Mouse (Mus musculus) limb, embryonic 14.5 days (tissue): ENCODE data around the gene Neurod1. TPM values are rescaled to one million over a fixed set of nuclear protein-coding genes. Genes with fewer than 3 reads are reported as not detected.

ENCODE experiments used
- ATAC-seq: fragments of 200-750 bp; cut with Nextera tagmentation; 2 replicates; pipeline ENCODE4 v1.8.0; 2017; ENCODE audit warnings: low read depth, moderate number of reproducible peaks, moderate TSS enrichment; ENCODE audit not compliant: low FRiP score
- DNase-seq: peaks from one replicate; pipeline ENCODE4 v3.0.0-alpha.2; 2015; ENCODE audit warnings: low spot score
- H3K27ac ChIP-seq: fragments of 300-500 bp; sonication (generic); replicated peaks from 2 replicates; pipeline ENCODE4 v1.5.1; 2014; ENCODE audit warnings: low read depth, mild to moderate bottlenecking, low read length, moderate library complexity, mixed read lengths
- H3K27me3 ChIP-seq: fragments of 300-500 bp; sonication (generic); 2 replicates; pipeline ENCODE4 v1.6.1; 2014; ENCODE audit warnings: low read length, mixed read lengths; ENCODE audit not compliant: control insufficient read depth, insufficient read depth
- H3K36me3 ChIP-seq: fragments of 300-500 bp; sonication (generic); 2 replicates; pipeline ENCODE4 v1.6.1; 2014; ENCODE audit warnings: mild to moderate bottlenecking, low read length, moderate library complexity, mixed read lengths; ENCODE audit not compliant: control insufficient read depth, insufficient read depth
- H3K4me1 ChIP-seq: fragments of 300-500 bp; sonication (generic); 2 replicates; pipeline ENCODE4 v1.6.1; 2014; ENCODE audit warnings: antibody characterized with exemption, low read length, mixed read lengths; ENCODE audit not compliant: control insufficient read depth, insufficient read depth
- H3K4me2 ChIP-seq: fragments of 300-500 bp; sonication (generic); replicated peaks from 2 replicates; pipeline ENCODE4 v1.6.1; 2014; ENCODE audit warnings: low read depth, mild to moderate bottlenecking, low read length, moderate library complexity; ENCODE audit not compliant: severe bottlenecking
- H3K4me3 ChIP-seq: fragments of 300-500 bp; sonication (generic); replicated peaks from 2 replicates; pipeline ENCODE4 v1.5.1; 2014; ENCODE audit warnings: low read length
- H3K9ac ChIP-seq: fragments of 300-500 bp; sonication (generic); 2 replicates; pipeline ENCODE4 v1.6.1; 2014; ENCODE audit warnings: mild to moderate bottlenecking, low read depth, low read length, moderate library complexity; ENCODE audit not compliant: severe bottlenecking
- H3K9me3 ChIP-seq: fragments of 300-500 bp; sonication (generic); 2 replicates; pipeline ENCODE4 v1.6.1; 2016; ENCODE audit warnings: low read length; ENCODE audit not compliant: control insufficient read depth
- POLR2A ChIP-seq: fragments of 200-500 bp; IDR thresholded peaks from 2 replicates; pipeline ENCODE4 v1.8.0; 2012; ENCODE audit warnings: inconsistent platforms, mild to moderate bottlenecking, moderate library complexity, borderline replicate concordance; ENCODE audit not compliant: insufficient read depth, insufficient read length; ENCODE audit errors: extremely low read depth
- WGBS: fragments of 180-500 bp; shearing (Covaris S2); extraction: QIAGEN DNeasy Blood & Tissue Kit; methylation state at CpG from one replicate; pipeline ENCODE4 v1.1.7; 2014; 5-methylcytosine and 5-hydroxymethylcytosine counted together
- polyA plus RNA-seq, 2 experiments: library from polyadenylated mRNA; depleted of rRNA in 1 of 2; stranded (reverse) in 1 of 2; unstranded in 1 of 2; fragments of >200 nt; fragmentation: Nextera tagmentation in 1 of 2; extraction: Ambion mirVana in 1 of 2; gene quantifications; 2 replicates each; pipeline versions ENCODE4 v1.2.1 to v1.2.3; 2012 to 2014

Gene Neurod1
- polyA plus RNA-seq, 2 experiments, result 0.24 TPM; not detected in 1

DNA sequence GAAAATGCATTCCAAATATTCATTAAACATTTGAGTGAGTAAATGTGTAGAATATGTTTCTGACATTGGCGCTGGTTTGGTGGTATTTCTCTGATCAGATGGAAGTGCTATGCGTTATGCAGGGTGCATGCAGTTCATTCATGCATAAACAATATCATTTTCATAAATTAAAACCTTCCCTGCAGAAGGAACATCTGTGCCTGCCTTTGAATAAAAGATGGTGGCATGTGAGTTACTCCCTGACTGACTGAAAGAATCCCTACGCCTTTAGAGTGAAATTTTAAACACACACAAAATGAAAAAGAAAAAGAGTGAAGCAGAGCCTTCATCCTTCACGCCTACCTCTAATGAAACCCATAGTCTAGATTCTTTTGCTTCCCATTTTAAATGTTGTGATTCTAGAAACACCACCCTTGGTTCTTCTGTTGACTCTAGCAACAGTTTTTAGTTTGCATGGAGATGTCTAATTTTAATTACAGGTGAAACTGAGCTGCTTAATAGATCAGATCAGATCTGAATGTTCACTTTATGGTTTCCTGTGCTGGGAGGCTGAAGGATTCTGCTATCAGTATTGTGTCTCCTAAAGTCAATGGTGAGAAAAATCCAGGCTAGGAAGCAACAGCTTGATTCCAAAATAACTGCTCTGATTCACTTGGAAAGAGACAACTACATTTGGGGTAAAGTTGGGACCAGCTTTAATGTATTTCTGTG is 5.7 kb downstream of the Neurod1 start:
- no peak for TF ChIP-seq POLR2A
- Histone ChIP-seq H3K36me3 (no peaks in the 10 kb centered on the region), H3K9ac (no peak overlapping the region), H3K9me3 (no peaks in the 10 kb centered on the region), H3K27ac (no peak overlapping the region), H3K4me3 (no peak overlapping the region), H3K4me1 (peaks cover 2% of the 10 kb centered on the region; the same call in 1 of the 2 replicates), H3K4me2 (no peak overlapping the region), H3K27me3 (peaks cover 28% of the 10 kb centered on the region)
- no peak for ATAC-seq
- 66% methylated on average over 4 of the region's 4 CpGs for WGBS
- DNase-seq, result no peak

DNA sequence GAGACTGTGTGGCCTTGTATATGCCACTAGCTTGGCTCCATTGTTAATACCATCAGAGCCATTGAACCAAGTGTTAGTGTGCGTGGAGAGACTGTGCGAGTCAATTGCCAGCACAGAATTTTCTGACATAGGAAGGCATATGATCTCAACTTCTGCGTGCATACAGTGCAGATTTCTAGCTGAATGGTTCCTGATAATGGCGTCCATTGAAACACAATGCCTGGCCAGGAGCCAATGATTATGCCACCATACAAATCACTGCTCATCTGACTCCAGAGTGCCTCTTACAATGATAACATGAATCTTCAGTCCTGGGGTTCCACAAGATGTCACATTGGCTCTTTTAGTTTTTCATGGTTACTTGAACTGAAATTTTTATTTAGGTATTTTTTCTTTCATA is 7.2 kb downstream of the Neurod1 start:
- peaks cover 14% of the 10 kb centered on the region for H3K27me3 ChIP-seq
- no peak for ATAC-seq
- no peaks in the 10 kb centered on the region for H3K9me3 ChIP-seq
- TF ChIP-seq POLR2A, result no peak
- H3K4me2 ChIP-seq, result no peak overlapping the region
- no peak for DNase-seq
- H3K4me3 ChIP-seq, result no peak overlapping the region
- no peak overlapping the region for H3K27ac ChIP-seq
- 72% methylated on average over 4 of the region's 4 CpGs for WGBS
- no peaks in the 10 kb centered on the region for H3K36me3 ChIP-seq
- H3K9ac ChIP-seq, result no peak overlapping the region
- peaks cover 2% of the 10 kb centered on the region; the same call in 1 of the 2 replicates for H3K4me1 ChIP-seq

DNA sequence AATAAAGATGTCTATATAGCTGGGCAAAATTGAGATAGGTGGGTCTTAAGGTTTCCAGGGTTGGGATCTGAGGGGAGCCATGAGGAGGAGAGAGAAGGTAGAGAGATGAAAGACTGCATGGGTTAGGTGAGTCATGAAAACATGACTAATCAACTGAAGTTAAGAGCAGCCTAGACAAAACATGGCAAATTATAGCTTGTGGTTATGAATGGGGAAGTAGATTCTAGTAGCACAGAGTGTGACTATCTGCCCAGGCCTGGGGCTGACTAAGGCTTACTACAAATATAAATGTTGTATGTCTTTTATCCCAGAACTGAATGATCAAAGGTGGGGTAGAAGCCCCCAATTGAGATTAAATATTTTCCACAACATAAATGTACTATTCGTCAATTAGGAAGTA is 9.4 kb downstream of the Neurod1 start:
- Histone ChIP-seq H3K4me1 (no peaks in the 10 kb centered on the region), H3K9ac (no peak overlapping the region), H3K9me3 (no peaks in the 10 kb centered on the region), H3K4me3 (no peak overlapping the region), H3K27me3 (peaks cover under 1% of the 10 kb centered on the region; the same call in 1 of the 2 replicates), H3K4me2 (no peak overlapping the region), H3K36me3 (no peaks in the 10 kb centered on the region), H3K27ac (no peak overlapping the region)
- no peak for ATAC-seq
- DNase-seq, result no peak
- 63% methylated on average over 1 of the region's 1 CpGs for WGBS
- TF ChIP-seq POLR2A, result no peak

DNA sequence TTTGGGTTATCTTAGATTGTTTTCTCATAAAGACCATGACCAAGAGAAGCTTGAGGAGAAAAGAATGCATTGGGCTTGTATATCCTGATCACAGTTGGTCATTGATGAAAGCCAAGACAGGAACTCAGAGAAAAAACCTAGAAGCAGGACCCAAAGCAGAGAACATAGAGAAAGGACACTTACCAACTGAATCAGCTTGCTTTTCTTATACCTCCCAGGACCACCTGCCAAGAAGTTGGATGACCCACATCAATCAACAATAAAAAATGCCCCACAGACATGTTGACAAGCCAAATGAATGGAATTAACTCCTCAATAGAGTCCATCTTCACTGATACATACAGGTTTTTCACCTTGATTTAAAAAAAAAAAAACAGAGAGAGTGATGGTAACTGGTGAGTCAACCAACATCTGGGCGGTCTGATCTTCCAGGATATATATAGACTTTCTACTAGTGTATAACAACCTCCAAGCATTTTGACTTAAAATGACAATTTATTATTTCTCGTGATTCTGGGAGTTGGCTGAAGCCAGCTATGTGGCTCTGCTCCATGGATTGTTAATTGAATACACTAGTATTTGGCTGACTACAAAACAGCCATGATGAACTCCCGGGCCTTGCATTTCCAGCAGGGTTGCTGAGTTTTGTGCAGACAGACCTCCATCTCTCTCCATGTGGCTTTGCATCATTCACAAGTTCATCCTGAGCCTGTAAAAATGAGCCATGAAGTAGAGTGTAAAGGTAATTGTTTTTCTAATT is 12.5 kb downstream of the Neurod1 start:
- Histone ChIP-seq H3K27me3 (no peaks in the 10 kb centered on the region), H3K4me2 (no peak overlapping the region), H3K9ac (no peak overlapping the region), H3K27ac (no peak overlapping the region), H3K36me3 (no peaks in the 10 kb centered on the region), H3K4me1 (no peaks in the 10 kb centered on the region), H3K9me3 (no peaks in the 10 kb centered on the region), H3K4me3 (no peak overlapping the region)
- DNase-seq (no peak), ATAC-seq (no peak)
- WGBS, result 85% methylated on average over 3 of the region's 3 CpGs
- no peak for TF ChIP-seq POLR2A

GRCm38 (mm10) chr2:79443401-79443800 is 13.2 kb downstream of the Neurod1 start:
- H3K9ac ChIP-seq, result no peak overlapping the region
- WGBS, result 93% methylated on average over 2 of the region's 2 CpGs
- H3K9me3 ChIP-seq, result no peaks in the 10 kb centered on the region
- no peak for ATAC-seq
- TF ChIP-seq POLR2A, result no peak
- H3K36me3 ChIP-seq, result no peaks in the 10 kb centered on the region
- no peaks in the 10 kb centered on the region for H3K27me3 ChIP-seq
- H3K4me1 ChIP-seq, result no peaks in the 10 kb centered on the region
- no peak overlapping the region for H3K27ac ChIP-seq
- no peak for DNase-seq
- no peak overlapping the region for H3K4me3 ChIP-seq
- H3K4me2 ChIP-seq, result no peak overlapping the region
